Mouse (Mus musculus) stomach, embryonic 14.5 days (tissue): Measurements from ENCODE around the gene Dppa3. TPM values are rescaled to one million over a fixed set of nuclear protein-coding genes. Genes with fewer than 3 reads are reported as not detected.

Experiments
- ATAC-seq: fragments of 200-750 bp; cut with Nextera tagmentation; 2 replicates; pipeline ENCODE4 v1.8.0; 2017; ENCODE audit warnings: low read depth, moderate TSS enrichment; ENCODE audit not compliant: insufficient number of reproducible peaks, insufficient read depth, low FRiP score
- H3K27ac ChIP-seq: fragments of 300-500 bp; sonication (generic); 2 replicates; pipeline ENCODE4 v1.5.1; 2014; ENCODE audit warnings: mild to moderate bottlenecking, low read length, moderate library complexity, mixed read lengths
- H3K27me3 ChIP-seq: fragments of 300-500 bp; sonication (generic); 2 replicates; pipeline ENCODE4 v1.6.1; 2014; ENCODE audit warnings: low read length, control low read depth, mixed read lengths; ENCODE audit not compliant: control insufficient read depth, insufficient read depth
- H3K36me3 ChIP-seq: fragments of 300-500 bp; sonication (generic); 2 replicates; pipeline ENCODE4 v1.6.1; 2014; ENCODE audit warnings: mild to moderate bottlenecking, control low read depth, low read length, moderate library complexity, mixed read lengths; ENCODE audit not compliant: control insufficient read depth, insufficient read depth
- H3K4me1 ChIP-seq: fragments of 300-500 bp; sonication (generic); 2 replicates; pipeline ENCODE4 v1.6.1; 2014; ENCODE audit warnings: low read length, control low read depth, mixed read lengths; ENCODE audit not compliant: control insufficient read depth, insufficient read depth
- H3K4me2 ChIP-seq: fragments of 300-500 bp; sonication (generic); replicated peaks from 2 replicates; pipeline ENCODE4 v1.6.1; 2014; ENCODE audit warnings: low read depth, low read length, control low read depth
- H3K4me3 ChIP-seq: fragments of 300-500 bp; sonication (generic); 2 replicates; pipeline ENCODE4 v1.5.1; 2014; ENCODE audit warnings: low read depth, low read length, control low read depth
- H3K9ac ChIP-seq: fragments of 300-500 bp; sonication (generic); replicated peaks from 2 replicates; pipeline ENCODE4 v1.6.1; 2014; ENCODE audit warnings: low read depth, mild to moderate bottlenecking, control low read depth, low read length, moderate library complexity, mixed read lengths
- H3K9me3 ChIP-seq: fragments of 300-500 bp; sonication (generic); 2 replicates; pipeline ENCODE4 v1.6.1; 2016; ENCODE audit warnings: low read depth, low read length, control low read depth; ENCODE audit not compliant: control insufficient read depth
- WGBS: fragments of 180-500 bp; shearing (Covaris S2); extraction: QIAGEN DNeasy Blood & Tissue Kit; methylation state at CpG from one replicate; pipeline ENCODE4 v1.1.7; 2014; 5-methylcytosine and 5-hydroxymethylcytosine counted together
- polyA plus RNA-seq: library from polyadenylated mRNA; unstranded; fragments of >200 nt; fragmentation: Nextera tagmentation; extraction: Ambion mirVana; gene quantifications from 2 replicates; pipeline ENCODE4 v1.2.1, GENCODE M21; 2014

Gene Dppa3
- polyA plus RNA-seq, 1 experiment from 2014 or later: not detected

GRCm38 (mm10) chr6:122599054-122599737, 27.0 kb upstream of the Dppa3 start:
- WGBS: 86% methylated on average over 9 of the region's 9 CpGs
- Histone ChIP-seq H3K36me3 (no peaks in the 10 kb centered on the region), H3K4me1 (no peaks in the 10 kb centered on the region)

GRCm38 (mm10) chr6:122600066-122600646, 26.1 kb upstream of the Dppa3 start:
- Histone ChIP-seq H3K36me3 (no peaks in the 10 kb centered on the region), H3K9me3 (no peaks in the 10 kb centered on the region), H3K4me3 (no peak overlapping the region), H3K4me2 (no peak overlapping the region), H3K27me3 (no peaks in the 10 kb centered on the region), H3K9ac (no peak overlapping the region), H3K4me1 (no peaks in the 10 kb centered on the region), H3K27ac (no peak overlapping the region)
- no peak for ATAC-seq
- WGBS: 88% methylated on average over 7 of the region's 7 CpGs

More at GRCm38 (mm10) chr6:122599054-122599737, 27.0 kb upstream of the Dppa3 start:
- H3K4me2 ChIP-seq: no peak overlapping the region
- no peak overlapping the region for H3K4me3 ChIP-seq
- no peaks in the 10 kb centered on the region for H3K9me3 ChIP-seq
- no peaks in the 10 kb centered on the region for H3K27me3 ChIP-seq
- H3K9ac ChIP-seq: no peak overlapping the region
- no peak for ATAC-seq
- no peak overlapping the region for H3K27ac ChIP-seq

DNA sequence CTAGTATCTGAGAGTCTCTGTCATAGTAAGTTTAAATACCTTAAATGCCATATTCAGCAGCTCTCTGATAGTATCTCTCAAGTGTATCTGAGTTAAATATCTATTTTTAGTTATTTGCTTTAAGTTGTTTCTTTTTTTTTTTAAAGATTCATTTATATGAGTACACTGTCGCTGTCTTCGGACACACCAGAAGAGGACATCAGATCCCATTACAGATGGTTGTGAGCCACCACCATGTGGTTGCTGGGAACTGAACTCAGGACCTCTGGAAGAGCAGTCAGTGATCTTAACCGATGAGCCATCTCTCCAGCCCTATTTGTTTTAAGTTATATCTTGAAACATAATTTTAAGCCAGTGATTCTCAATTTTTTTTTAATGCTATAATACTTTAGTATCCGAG, 25.2 kb upstream of the Dppa3 start:
- WGBS: 86% methylated on average over 4 of the region's 4 CpGs
- Histone ChIP-seq H3K4me3 (no peak overlapping the region), H3K27ac (no peak overlapping the region), H3K9me3 (no peaks in the 10 kb centered on the region), H3K36me3 (no peaks in the 10 kb centered on the region), H3K4me1 (no peaks in the 10 kb centered on the region), H3K27me3 (no peaks in the 10 kb centered on the region), H3K4me2 (no peak overlapping the region), H3K9ac (no peak overlapping the region)
- ATAC-seq: no peak

DNA sequence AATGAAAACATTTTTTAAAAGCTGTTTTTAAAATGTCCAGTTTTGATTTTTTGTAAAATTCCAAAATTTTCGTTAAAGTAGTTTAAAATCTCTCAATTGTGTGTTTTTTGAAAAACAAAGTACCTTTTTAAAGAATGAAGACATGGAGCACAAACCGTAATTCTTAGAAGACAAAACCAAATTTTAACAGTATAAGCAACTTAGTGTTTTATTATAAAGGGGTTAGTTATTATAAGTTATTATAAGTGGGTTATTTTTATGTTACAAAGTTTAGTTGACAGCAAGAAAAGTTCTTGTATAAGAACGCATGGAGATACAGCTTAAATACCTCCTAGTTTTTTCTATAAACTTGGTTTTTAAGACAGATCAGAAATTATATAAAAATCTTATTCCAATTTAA, 24.6 kb upstream of the Dppa3 start:
- H3K9ac ChIP-seq: no peak overlapping the region

DNA sequence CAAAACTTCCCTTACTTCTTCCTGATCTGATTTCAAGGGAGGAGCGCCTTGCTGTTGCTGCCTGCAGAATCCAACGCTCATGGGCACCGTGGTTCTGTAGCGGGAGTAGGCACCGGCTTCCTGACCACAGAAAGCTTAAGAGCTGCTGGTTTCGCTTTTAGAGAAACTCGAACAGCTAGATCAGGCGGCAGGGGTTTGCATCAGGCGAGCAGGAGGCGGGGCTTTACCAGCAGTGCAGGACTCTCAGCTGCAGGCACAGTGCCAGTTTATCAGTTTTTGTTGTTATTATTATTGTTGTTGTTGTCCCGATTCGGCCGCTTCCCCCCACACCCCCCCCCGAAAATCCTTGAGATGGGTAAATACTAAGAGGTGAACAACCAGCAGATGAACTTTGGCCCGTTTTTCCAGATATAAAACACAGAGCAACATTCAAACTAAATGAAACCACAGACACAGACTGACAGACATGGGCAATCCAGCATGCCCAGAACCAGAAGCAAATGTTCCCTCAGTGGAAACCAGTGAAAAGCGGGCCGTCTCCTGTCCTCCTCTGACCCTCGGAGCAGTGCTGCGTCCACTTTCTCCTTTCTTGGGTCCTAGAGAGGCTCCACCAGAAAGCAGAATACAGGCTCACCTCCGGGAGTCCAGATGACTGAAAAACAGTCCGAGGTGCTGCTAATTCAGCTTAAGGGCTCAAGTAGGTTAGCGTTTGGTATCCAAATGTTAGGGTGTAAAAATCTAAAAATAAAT, 23.8 kb upstream of the Dppa3 start, which contains the start of gene Apobec1:
Gene Apobec1, minus strand, starts transcription at position 203 of the 750 bp plus-strand sequence.
- H3K9ac ChIP-seq: peak within 1 kb of the TSS; percentile 28
- peak within 1 kb of the TSS; percentile 44 for H3K4me3 ChIP-seq
- H3K9me3 ChIP-seq: no peaks in the 10 kb centered on the region
- no peaks in the 10 kb centered on the region for H3K27me3 ChIP-seq
- H3K4me2 ChIP-seq: peak within 1 kb of the TSS; percentile 60
- no peaks in the 10 kb centered on the region for H3K4me1 ChIP-seq
- ATAC-seq: peak; percentile 84
- H3K36me3 ChIP-seq: no peaks in the 10 kb centered on the region
- peak within 1 kb of the TSS; percentile 61; the same call in 1 of the 2 replicates for H3K27ac ChIP-seq
- 8% methylated on average over 22 of the region's 22 CpGs for WGBS

More for the DNA sequence above, 24.6 kb upstream of the Dppa3 start:
- no peaks in the 10 kb centered on the region for H3K9me3 ChIP-seq
- H3K4me1 ChIP-seq: no peaks in the 10 kb centered on the region
- peak overlapping the region; percentile 60 for H3K4me2 ChIP-seq
- no peak overlapping the region for H3K27ac ChIP-seq
- 90% methylated on average over 3 of the region's 3 CpGs for WGBS
- no peaks in the 10 kb centered on the region for H3K27me3 ChIP-seq
- H3K36me3 ChIP-seq: no peaks in the 10 kb centered on the region
- ATAC-seq: no peak
- H3K4me3 ChIP-seq: peak overlapping the region; percentile 44

DNA sequence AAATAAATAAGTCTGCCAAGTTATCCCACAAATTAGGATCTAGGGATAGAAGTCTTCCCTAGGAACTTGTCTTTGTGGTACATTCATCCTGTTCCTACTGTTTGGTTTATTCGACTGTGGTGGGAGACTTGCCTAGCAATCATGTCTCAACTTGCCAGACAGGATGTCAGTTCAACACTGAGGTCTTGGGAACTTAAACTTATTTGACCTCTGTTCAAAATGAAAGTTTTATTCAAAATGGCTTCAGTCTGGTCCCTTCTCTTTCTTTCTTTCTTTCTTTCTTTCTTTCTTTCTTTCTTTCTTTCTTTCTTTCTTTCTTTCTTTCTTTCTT, 23.3 kb upstream of the Dppa3 start:
- WGBS: 38% methylated on average over 1 of the region's 1 CpGs
- peak overlapping the region; percentile 60 for H3K4me2 ChIP-seq
- H3K27ac ChIP-seq: no peak overlapping the region; the same call in 1 of the 2 replicates
- ATAC-seq: no peak
- no peaks in the 10 kb centered on the region for H3K9me3 ChIP-seq
- H3K9ac ChIP-seq: no peak overlapping the region
- H3K36me3 ChIP-seq: no peaks in the 10 kb centered on the region
- H3K4me1 ChIP-seq: no peaks in the 10 kb centered on the region
- H3K4me3 ChIP-seq: peak overlapping the region; percentile 44; the same call in 1 of the 2 replicates
- H3K27me3 ChIP-seq: no peaks in the 10 kb centered on the region

- Histone ChIP-seq H3K27me3 (no peaks in the 10 kb centered on the region), H3K9ac (no peak overlapping the region), H3K27ac (no peak overlapping the region), H3K4me3 (no peak overlapping the region), H3K9me3 (no peaks in the 10 kb centered on the region), H3K36me3 (no peaks in the 10 kb centered on the region), H3K4me1 (no peaks in the 10 kb centered on the region), H3K4me2 (no peak overlapping the region)
- ATAC-seq: no peak
These were observed 21.9 kb upstream of the Dppa3 start for GRCm38 (mm10) chr6:122604260-122604659.

GRCm38 (mm10) chr6:122605483-122605882, 20.7 kb upstream of the Dppa3 start:
- ATAC-seq: no peak
- Histone ChIP-seq H3K4me2 (no peak overlapping the region), H3K27ac (no peak overlapping the region), H3K9me3 (no peaks in the 10 kb centered on the region), H3K4me3 (no peak overlapping the region), H3K36me3 (no peaks in the 10 kb centered on the region), H3K4me1 (no peaks in the 10 kb centered on the region), H3K9ac (no peak overlapping the region), H3K27me3 (no peaks in the 10 kb centered on the region)
- 88% methylated on average over 8 of the region's 8 CpGs for WGBS
